Comparison of ENCODE assay signal across 15 mouse cellular contexts in the genomic region with DNA sequence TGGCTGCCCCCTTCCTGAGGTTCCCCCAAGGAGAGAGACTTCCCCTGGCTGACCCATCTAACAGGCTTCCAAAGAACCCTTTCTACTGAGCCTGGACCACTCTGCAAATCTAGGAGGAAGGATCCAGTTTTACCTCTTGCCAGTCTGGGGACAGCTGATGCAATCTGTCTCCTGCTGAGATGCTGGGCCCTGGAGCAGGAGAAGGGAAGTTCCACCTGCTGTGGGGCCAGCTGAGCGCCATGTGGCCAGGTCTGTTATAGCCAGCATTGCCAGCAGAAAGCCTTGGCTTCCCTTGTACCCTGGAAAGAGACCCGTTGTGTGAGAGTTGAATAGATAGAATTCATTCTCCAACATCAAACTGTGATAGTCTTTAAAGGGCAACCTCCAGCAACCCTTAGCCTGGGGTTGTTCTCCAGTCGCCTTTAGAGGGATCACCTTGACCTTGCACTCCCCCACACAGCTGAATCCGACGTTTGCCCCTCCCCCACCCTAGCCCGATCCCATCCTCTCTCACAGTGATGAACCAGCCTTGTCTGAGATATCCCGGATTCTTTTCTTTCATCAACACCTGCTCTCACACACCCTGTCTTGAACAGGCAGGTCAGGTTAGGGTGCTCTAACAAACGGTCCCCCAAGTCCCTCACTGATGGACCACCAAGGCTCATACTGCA. TPM values are rescaled to one million over a fixed set of nuclear protein-coding genes. Genes with fewer than 3 reads are reported as not detected.
DNase-seq lines count a peak whose midpoint lies in the region; ATAC-seq lines count a peak whose summit lies in the region.
"Had no signal": no experiment of that assay in that cellular context is flagged by ENCODE, and none has a peak within 500 bp of the region (broad histone marks: within the 10 kb centered on the region; RNA-seq: fewer than 3 reads in every experiment).

No protein-coding gene starts in this region.

- 31% methylated on average over 8 of the region's 8 CpGs for WGBS in hindbrain, embryonic 12.5 days
- WGBS in hindbrain, embryonic 10.5 days: 31% methylated on average over 8 of the region's 8 CpGs
- 44% methylated on average over 8 of the region's 8 CpGs for WGBS in neural tube, embryonic 13.5 days
- 38% methylated on average over 8 of the region's 8 CpGs for WGBS in neural tube, embryonic 15.5 days
- WGBS in intestine, embryonic 15.5 days: 40% methylated on average over 8 of the region's 8 CpGs

- H3K9ac ChIP-seq in hindbrain, embryonic 12.5 days: no peak overlapping the region
- H3K9ac ChIP-seq in neural tube, embryonic 13.5 days: no peak overlapping the region
- no peak overlapping the region for H3K9ac ChIP-seq in neural tube, embryonic 15.5 days (replicated peaks)
- no peak overlapping the region for H3K9ac ChIP-seq in intestine, embryonic 15.5 days
- H3K9ac ChIP-seq: heart, embryonic 13.5 days; limb, embryonic 13.5 days had no signal

- DNase-seq in hindbrain, embryonic 10.5 days (ENCODE audit: low spot score): no peak
- DNase-seq in neural tube, embryonic 10.5 days (ENCODE audit: extremely low spot score, low spot score): no peak
- peak; percentile 99 for DNase-seq in cerebellum, adult 8-10 months

- H3K4me3 ChIP-seq in hindbrain, embryonic 12.5 days: no peak overlapping the region
- H3K4me3 ChIP-seq in hindbrain, embryonic 10.5 days: no peak overlapping the region
- H3K4me3 ChIP-seq in neural tube, embryonic 13.5 days: no peak overlapping the region
- no peak overlapping the region for H3K4me3 ChIP-seq in neural tube, embryonic 15.5 days (replicated peaks)
- no peak overlapping the region for H3K4me3 ChIP-seq in intestine, embryonic 15.5 days (replicated peaks)
- H3K4me3 ChIP-seq: embryonic facial prominence, embryonic 10.5 days; heart, embryonic 13.5 days; limb, embryonic 13.5 days had no signal

- H3K4me1 ChIP-seq in hindbrain, embryonic 12.5 days: peaks cover 9% of the 10 kb centered on the region
- H3K4me1 ChIP-seq in hindbrain, embryonic 10.5 days (replicated peaks): peaks cover 18% of the 10 kb centered on the region
- peaks cover 21% of the 10 kb centered on the region for H3K4me1 ChIP-seq in neural tube, embryonic 13.5 days (replicated peaks)
- peaks cover 25% of the 10 kb centered on the region for H3K4me1 ChIP-seq in neural tube, embryonic 15.5 days
- H3K4me1 ChIP-seq in intestine, embryonic 15.5 days (replicated peaks): no peaks in the 10 kb centered on the region
- H3K4me1 ChIP-seq: heart, embryonic 13.5 days had no signal

- H3K9me3 ChIP-seq in hindbrain, embryonic 12.5 days (replicated peaks): no peaks in the 10 kb centered on the region
- H3K9me3 ChIP-seq in hindbrain, embryonic 10.5 days: no peaks in the 10 kb centered on the region
- no peaks in the 10 kb centered on the region for H3K9me3 ChIP-seq in neural tube, embryonic 13.5 days
- H3K9me3 ChIP-seq in neural tube, embryonic 15.5 days (replicated peaks): no peaks in the 10 kb centered on the region
- no peaks in the 10 kb centered on the region for H3K9me3 ChIP-seq in intestine, embryonic 15.5 days
- H3K9me3 ChIP-seq: heart, embryonic 13.5 days; limb, embryonic 13.5 days had no signal

- H3K27ac ChIP-seq in hindbrain, embryonic 12.5 days: no peak overlapping the region
- no peak overlapping the region for H3K27ac ChIP-seq in hindbrain, embryonic 10.5 days
- no peak overlapping the region for H3K27ac ChIP-seq in neural tube, embryonic 13.5 days (replicated peaks)
- no peak overlapping the region for H3K27ac ChIP-seq in neural tube, embryonic 15.5 days (replicated peaks)
- no peak overlapping the region for H3K27ac ChIP-seq in intestine, embryonic 15.5 days
- H3K27ac ChIP-seq: embryonic facial prominence, embryonic 10.5 days; heart, embryonic 13.5 days; kidney, postnatal 0 days; limb, embryonic 13.5 days had no signal

- no peaks in the 10 kb centered on the region for H3K27me3 ChIP-seq in hindbrain, embryonic 12.5 days
- peaks cover 9% of the 10 kb centered on the region; the same call in 1 of the 2 replicates for H3K27me3 ChIP-seq in hindbrain, embryonic 10.5 days (ENCODE audit: insufficient read depth, poor library complexity, severe bottlenecking)
- peaks cover 7% of the 10 kb centered on the region for H3K27me3 ChIP-seq in neural tube, embryonic 13.5 days
- no peaks in the 10 kb centered on the region for H3K27me3 ChIP-seq in neural tube, embryonic 15.5 days (replicated peaks)
- H3K27me3 ChIP-seq in intestine, embryonic 15.5 days (replicated peaks): no peaks in the 10 kb centered on the region; the same call in 1 of the 2 replicates
- H3K27me3 ChIP-seq: limb, embryonic 13.5 days had no signal

- H3K36me3 ChIP-seq in hindbrain, embryonic 12.5 days: no peaks in the 10 kb centered on the region
- no peaks in the 10 kb centered on the region for H3K36me3 ChIP-seq in hindbrain, embryonic 10.5 days
- no peaks in the 10 kb centered on the region for H3K36me3 ChIP-seq in neural tube, embryonic 13.5 days
- H3K36me3 ChIP-seq in neural tube, embryonic 15.5 days: no peaks in the 10 kb centered on the region
- H3K36me3 ChIP-seq in intestine, embryonic 15.5 days: no peaks in the 10 kb centered on the region
- H3K36me3 ChIP-seq: embryonic facial prominence, embryonic 10.5 days; heart, embryonic 13.5 days; limb, embryonic 13.5 days had no signal

- no peak overlapping the region for H3K4me2 ChIP-seq in hindbrain, embryonic 12.5 days (replicated peaks)
- no peak overlapping the region for H3K4me2 ChIP-seq in neural tube, embryonic 13.5 days
- no peak overlapping the region for H3K4me2 ChIP-seq in neural tube, embryonic 15.5 days
- no peak overlapping the region for H3K4me2 ChIP-seq in intestine, embryonic 15.5 days (replicated peaks)
- H3K4me2 ChIP-seq: heart, embryonic 13.5 days; limb, embryonic 13.5 days had no signal

- ATAC-seq in hindbrain, embryonic 12.5 days (ENCODE audit: low FRiP score): 0 out of 2 replicates have a peak, but pooled peaks have one; percentile 2
- ATAC-seq in neural tube, embryonic 13.5 days (ENCODE audit: low read depth): peak; percentile 20; the same call in 1 of the 2 replicates
- 0 out of 2 replicates have a peak, but pooled peaks have one; percentile 33 for ATAC-seq in neural tube, embryonic 15.5 days (ENCODE audit: low FRiP score)
- ATAC-seq in monocyte, adult 5-6 weeks (replicated peaks; ENCODE audit: insufficient number of reproducible peaks, low FRiP score, low TSS enrichment, poor library complexity, severe bottlenecking): no peak
- ATAC-seq in intestine, embryonic 15.5 days: no peak

RNA-seq across cellular contexts. Expression of gene 1700069L16Rik, which starts 0.9 kb away (rescaled TPM):
- polyA plus RNA-seq in hindbrain, embryonic 12.5 days (2016; fragmentation: Nextera tagmentation; extraction: Ambion mirVana): not detected in 2 replicates
- not detected in 2 replicates for polyA plus RNA-seq in hindbrain, embryonic 10.5 days (2016; fragmentation: Nextera tagmentation; extraction: Ambion mirVana)
- polyA plus RNA-seq in neural tube, embryonic 13.5 days (2015; fragmentation: Nextera tagmentation; extraction: Ambion mirVana): not detected in 2 replicates
- polyA plus RNA-seq in neural tube, embryonic 15.5 days (2015; fragmentation: Nextera tagmentation; extraction: Ambion mirVana): not detected in 2 replicates
- not detected in 3 replicates for total RNA-seq in monocyte, adult 5-6 weeks (2017)
- not detected in 2 replicates for polyA plus RNA-seq in intestine, embryonic 15.5 days (2015; fragmentation: Nextera tagmentation; extraction: Ambion mirVana)
- total RNA-seq: gastrocnemius, postnatal 36 days; layer of hippocampus, postnatal 36 days had no signal
- polyA plus RNA-seq: embryonic facial prominence, embryonic 10.5 days; heart, embryonic 13.5 days; kidney, postnatal 0 days; limb, embryonic 13.5 days; lung, adult 2 months had no signal

RNA-seq across cellular contexts. Expression of gene Ficd, which starts 11.9 kb away (rescaled TPM):
- 7.6 and 7.8 TPM in 2 replicates for polyA plus RNA-seq in hindbrain, embryonic 12.5 days (2016; fragmentation: Nextera tagmentation; extraction: Ambion mirVana)
- polyA plus RNA-seq in hindbrain, embryonic 10.5 days (2016; fragmentation: Nextera tagmentation; extraction: Ambion mirVana): 5.3 and 5.6 TPM in 2 replicates
- polyA plus RNA-seq in neural tube, embryonic 13.5 days (2015; fragmentation: Nextera tagmentation; extraction: Ambion mirVana): 7.9 and 8.2 TPM in 2 replicates
- 9.6 and 11.1 TPM in 2 replicates for polyA plus RNA-seq in neural tube, embryonic 15.5 days (2015; fragmentation: Nextera tagmentation; extraction: Ambion mirVana)
- 2.0 to 4.7 TPM (median 4.2 TPM) in 3 replicates for total RNA-seq in monocyte, adult 5-6 weeks (2017)
- 5.4 and 6.2 TPM in 2 replicates for polyA plus RNA-seq in intestine, embryonic 15.5 days (2015; fragmentation: Nextera tagmentation; extraction: Ambion mirVana)

RNA-seq across cellular contexts. Expression of gene Sart3, which starts 48.6 kb away (rescaled TPM):
- polyA plus RNA-seq in hindbrain, embryonic 12.5 days (2016; fragmentation: Nextera tagmentation; extraction: Ambion mirVana): 71.9 and 80.6 TPM in 2 replicates
- polyA plus RNA-seq in hindbrain, embryonic 10.5 days (2016; fragmentation: Nextera tagmentation; extraction: Ambion mirVana): 66.0 and 77.9 TPM in 2 replicates
- 45.5 and 47.0 TPM in 2 replicates for polyA plus RNA-seq in neural tube, embryonic 13.5 days (2015; fragmentation: Nextera tagmentation; extraction: Ambion mirVana)
- 40.7 and 42.3 TPM in 2 replicates for polyA plus RNA-seq in neural tube, embryonic 15.5 days (2015; fragmentation: Nextera tagmentation; extraction: Ambion mirVana)
- total RNA-seq in monocyte, adult 5-6 weeks (2017): 34.4 to 48.1 TPM (median 42.3 TPM) in 3 replicates
- 40.2 and 43.8 TPM in 2 replicates for polyA plus RNA-seq in intestine, embryonic 15.5 days (2015; fragmentation: Nextera tagmentation; extraction: Ambion mirVana)

RNA-seq across cellular contexts. Expression of gene Iscu, which starts 48.8 kb away (rescaled TPM):
- 101 and 106 TPM in 2 replicates for polyA plus RNA-seq in hindbrain, embryonic 12.5 days (2016; fragmentation: Nextera tagmentation; extraction: Ambion mirVana)
- 103 and 116 TPM in 2 replicates for polyA plus RNA-seq in hindbrain, embryonic 10.5 days (2016; fragmentation: Nextera tagmentation; extraction: Ambion mirVana)
- 85.7 and 93.0 TPM in 2 replicates for polyA plus RNA-seq in neural tube, embryonic 13.5 days (2015; fragmentation: Nextera tagmentation; extraction: Ambion mirVana)
- 88.6 and 90.9 TPM in 2 replicates for polyA plus RNA-seq in neural tube, embryonic 15.5 days (2015; fragmentation: Nextera tagmentation; extraction: Ambion mirVana)
- total RNA-seq in monocyte, adult 5-6 weeks (2017): 110 to 223 TPM (median 180 TPM) in 3 replicates
- 107 and 115 TPM in 2 replicates for polyA plus RNA-seq in intestine, embryonic 15.5 days (2015; fragmentation: Nextera tagmentation; extraction: Ambion mirVana)

Comparison
In these comparisons a context has a peak if more than half of its experiments do, and no peak if none do; other contexts are left out.
1. ATAC-seq: peak in hindbrain, embryonic 12.5 days (single experiment), neural tube, embryonic 13.5 days (single experiment) and neural tube, embryonic 15.5 days (single experiment); none in monocyte, adult 5-6 weeks (single experiment) and intestine, embryonic 15.5 days (single experiment).